Mouse (Mus musculus) limb, embryonic 11.5 days (tissue): ENCODE measurements around the gene Gigyf1. TPM values are rescaled to one million over a fixed set of nuclear protein-coding genes. Genes with fewer than 3 reads are reported as not detected.

Experiments used
- ATAC-seq: fragments of 200-750 bp; cut with Nextera tagmentation; 2 replicates; pipeline ENCODE4 v1.8.0; 2017; ENCODE audit warnings: low read depth; ENCODE audit not compliant: insufficient number of reproducible peaks, low FRiP score, low TSS enrichment
- DNase-seq: peaks from one replicate; pipeline ENCODE4 v3.0.0-alpha.2; 2015; ENCODE audit warnings: low spot score
- H3K27ac ChIP-seq: fragments of 300-500 bp; sonication (generic); replicated peaks from 2 replicates; pipeline ENCODE4 v1.5.1; 2014; ENCODE audit warnings: low read depth, mild to moderate bottlenecking, low read length
- H3K27me3 ChIP-seq: fragments of 300-500 bp; sonication (generic); 2 replicates; pipeline ENCODE4 v1.6.1; 2014; ENCODE audit warnings: mild to moderate bottlenecking, low read length, mixed read lengths; ENCODE audit not compliant: control insufficient read depth, insufficient read depth
- H3K36me3 ChIP-seq: fragments of 300-500 bp; sonication (generic); 2 replicates; pipeline ENCODE4 v1.6.1; 2014; ENCODE audit warnings: mild to moderate bottlenecking, low read length, moderate library complexity, mixed read lengths; ENCODE audit not compliant: control insufficient read depth, insufficient read depth
- H3K4me1 ChIP-seq: fragments of 300-500 bp; sonication (generic); 2 replicates; pipeline ENCODE4 v1.6.1; 2014; ENCODE audit warnings: low read length, mixed read lengths; ENCODE audit not compliant: control insufficient read depth, insufficient read depth
- H3K4me2 ChIP-seq: fragments of 300-500 bp; sonication (generic); 2 replicates; pipeline ENCODE4 v1.6.1; 2014; ENCODE audit warnings: low read depth, mild to moderate bottlenecking, moderate library complexity; ENCODE audit not compliant: severe bottlenecking
- H3K4me3 ChIP-seq: fragments of 300-500 bp; sonication (generic); 2 replicates; pipeline ENCODE4 v1.5.1; 2014; ENCODE audit warnings: low read depth, low read length
- H3K9ac ChIP-seq: fragments of 300-500 bp; sonication (generic); 2 replicates; pipeline ENCODE4 v1.6.1; 2014; ENCODE audit warnings: mild to moderate bottlenecking, low read length
- H3K9me3 ChIP-seq: fragments of 300-500 bp; sonication (generic); 2 replicates; pipeline ENCODE4 v1.6.1; 2016; ENCODE audit warnings: low read length; ENCODE audit not compliant: control insufficient read depth
- WGBS: fragments of 180-500 bp; shearing (Covaris S2); extraction: QIAGEN DNeasy Blood & Tissue Kit; methylation state at CpG from one replicate; pipeline ENCODE4 v1.1.7; 2014; 5-methylcytosine and 5-hydroxymethylcytosine counted together
- polyA plus RNA-seq: library from polyadenylated mRNA; unstranded; fragments of >200 nt; fragmentation: Nextera tagmentation; extraction: Ambion mirVana; gene quantifications from 2 replicates; pipeline ENCODE4 v1.2.1, GENCODE M21; 2014

The Gigyf1 gene
- polyA plus RNA-seq, 1 experiment from 2014 or later: 14.1 TPM

DNA sequence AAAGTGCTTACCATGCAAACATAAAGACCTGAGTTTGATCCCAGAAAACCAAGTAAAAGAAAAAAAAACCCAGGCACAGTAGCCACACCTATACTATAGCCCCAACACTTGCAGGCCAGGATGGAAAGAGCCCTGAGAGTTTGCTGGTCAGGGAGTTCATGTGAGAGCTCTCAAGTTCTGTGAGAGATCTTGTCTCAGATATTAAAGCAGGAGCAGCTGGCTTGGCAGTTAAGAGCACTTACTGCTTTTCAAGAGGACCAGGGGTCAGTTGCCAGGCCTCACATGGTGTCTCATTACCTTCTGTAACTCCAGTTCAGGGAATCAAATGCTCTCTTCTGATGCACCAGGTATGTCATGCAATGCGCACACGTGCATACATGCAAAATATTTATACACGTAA lies 16.4 kb downstream of the Gigyf1 start:
- H3K9me3 ChIP-seq: no peaks in the 10 kb centered on the region
- 95% methylated on average over 3 of the region's 3 CpGs for WGBS
- H3K27ac ChIP-seq: no peak overlapping the region
- DNase-seq (no peak), ATAC-seq (no peak)
- no peaks in the 10 kb centered on the region for H3K27me3 ChIP-seq
- no peak overlapping the region for H3K4me3 ChIP-seq
- H3K9ac ChIP-seq: no peak overlapping the region
- H3K4me1 ChIP-seq: peaks cover 8% of the 10 kb centered on the region
- H3K4me2 ChIP-seq: no peak overlapping the region
- H3K36me3 ChIP-seq: no peaks in the 10 kb centered on the region

DNA sequence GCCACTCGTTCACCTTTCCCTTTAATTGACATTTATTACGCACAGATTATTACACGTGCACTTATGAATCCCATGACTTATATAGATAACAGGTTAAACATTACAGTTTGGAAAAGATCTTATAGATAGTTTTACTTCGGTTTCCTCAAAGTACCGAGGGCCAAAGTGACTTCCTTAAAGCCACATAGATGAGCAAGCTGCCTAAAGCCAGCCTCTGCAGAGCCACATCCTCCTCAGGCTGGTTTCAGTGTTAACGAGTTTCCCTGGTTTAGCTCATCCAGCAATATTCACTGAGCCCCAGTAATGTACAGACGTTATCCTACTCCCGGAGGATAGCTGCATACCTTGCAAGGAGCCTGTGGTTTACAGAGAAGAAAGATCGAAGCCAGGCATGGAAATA lies 17.0 kb downstream of the Gigyf1 start:
- DNase-seq (no peak), ATAC-seq (no peak)
- WGBS: 86% methylated on average over 9 of the region's 9 CpGs
- Histone ChIP-seq H3K27ac (no peak overlapping the region), H3K27me3 (no peaks in the 10 kb centered on the region), H3K4me2 (no peak overlapping the region), H3K4me1 (peaks cover 4% of the 10 kb centered on the region), H3K36me3 (no peaks in the 10 kb centered on the region), H3K4me3 (no peak overlapping the region), H3K9ac (no peak overlapping the region), H3K9me3 (no peaks in the 10 kb centered on the region)

DNA sequence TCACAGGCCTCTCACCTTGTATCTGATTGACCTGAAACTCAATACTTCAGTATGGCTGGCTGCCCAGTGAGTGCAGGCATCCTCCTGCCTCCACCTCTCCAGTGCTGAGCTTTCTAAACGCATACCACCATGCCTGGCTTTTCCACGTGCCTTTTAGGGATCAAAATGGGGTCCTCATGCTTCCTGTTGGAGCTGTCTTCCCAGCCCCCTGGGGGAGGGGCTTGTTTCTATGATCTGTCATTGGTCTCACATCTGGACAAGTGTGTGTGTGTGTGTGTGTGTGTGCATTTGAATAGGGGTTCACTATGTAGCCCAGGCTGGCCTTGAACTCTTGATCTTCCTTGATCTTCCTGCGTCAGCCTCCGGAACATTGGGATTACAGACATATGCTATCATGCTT lies 19.1 kb downstream of the Gigyf1 start:
- no peak overlapping the region for H3K4me2 ChIP-seq
- no peak overlapping the region for H3K9ac ChIP-seq
- H3K27me3 ChIP-seq: no peaks in the 10 kb centered on the region
- H3K36me3 ChIP-seq: no peaks in the 10 kb centered on the region
- H3K4me1 ChIP-seq: no peaks in the 10 kb centered on the region
- ATAC-seq: no peak
- H3K27ac ChIP-seq: no peak overlapping the region
- H3K9me3 ChIP-seq: no peaks in the 10 kb centered on the region
- no peak for DNase-seq
- WGBS: 58% methylated on average over 4 of the region's 4 CpGs
- no peak overlapping the region for H3K4me3 ChIP-seq

DNA sequence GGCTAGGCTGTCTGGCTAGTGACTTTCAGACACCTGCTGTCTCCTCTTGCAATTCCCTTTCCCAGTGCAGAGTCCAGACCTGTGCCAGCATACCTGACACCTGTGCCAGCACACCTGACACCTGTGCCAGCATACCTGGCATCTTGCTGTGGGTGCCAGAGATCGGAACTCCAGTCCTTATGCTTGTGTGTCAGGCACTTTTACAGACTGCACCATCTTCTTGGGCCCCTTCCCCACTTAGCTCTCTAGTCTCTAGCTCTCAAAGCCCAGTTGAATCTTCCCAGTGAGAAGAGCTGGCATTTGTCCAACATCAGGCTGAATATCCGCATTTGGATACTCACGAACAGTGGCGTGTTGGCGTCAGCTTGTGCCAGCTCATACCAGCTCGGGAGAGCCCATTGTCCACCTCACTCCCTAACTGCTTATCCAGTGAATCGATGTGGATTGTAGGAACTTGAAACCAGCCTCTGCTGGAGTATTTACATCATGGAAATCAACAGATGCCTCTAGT lies 21.0 kb downstream of the Gigyf1 start:
- no peak for ATAC-seq

DNA sequence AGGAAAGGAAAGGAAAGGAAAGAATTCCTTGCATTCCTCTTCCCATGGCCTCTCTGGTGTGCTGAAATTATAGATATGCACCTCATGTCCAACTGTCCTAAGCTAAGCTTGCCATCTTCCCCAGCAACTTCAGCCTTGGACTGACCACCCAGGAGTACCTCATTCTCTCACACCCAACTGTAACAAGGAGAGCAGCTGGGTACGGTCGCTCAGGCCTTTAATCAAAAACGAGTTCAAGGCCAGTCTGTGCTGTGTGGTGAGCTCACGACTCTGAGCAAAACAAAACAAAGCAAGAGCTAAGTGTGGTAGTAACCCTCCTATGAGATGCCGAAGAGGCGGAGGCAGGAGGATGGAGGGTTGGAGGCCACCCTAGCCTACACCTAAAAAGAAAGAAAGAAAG lies 22.6 kb downstream of the Gigyf1 start:
- Histone ChIP-seq H3K9me3 (no peaks in the 10 kb centered on the region), H3K36me3 (no peaks in the 10 kb centered on the region), H3K9ac (no peak overlapping the region), H3K4me3 (no peak overlapping the region), H3K27me3 (no peaks in the 10 kb centered on the region), H3K4me2 (no peak overlapping the region), H3K4me1 (no peaks in the 10 kb centered on the region), H3K27ac (no peak overlapping the region)
- ATAC-seq (no peak), DNase-seq (no peak)
- WGBS: 76% methylated on average over 6 of the region's 6 CpGs

More for the DNA sequence above, 21.0 kb downstream of the Gigyf1 start:
- H3K9me3 ChIP-seq: no peaks in the 10 kb centered on the region
- H3K36me3 ChIP-seq: no peaks in the 10 kb centered on the region
- no peak overlapping the region for H3K4me3 ChIP-seq
- no peak overlapping the region for H3K9ac ChIP-seq
- H3K4me2 ChIP-seq: no peak overlapping the region
- no peak for DNase-seq
- 73% methylated on average over 7 of the region's 7 CpGs for WGBS
- H3K27ac ChIP-seq: no peak overlapping the region
- no peaks in the 10 kb centered on the region for H3K27me3 ChIP-seq
- no peaks in the 10 kb centered on the region for H3K4me1 ChIP-seq

DNA sequence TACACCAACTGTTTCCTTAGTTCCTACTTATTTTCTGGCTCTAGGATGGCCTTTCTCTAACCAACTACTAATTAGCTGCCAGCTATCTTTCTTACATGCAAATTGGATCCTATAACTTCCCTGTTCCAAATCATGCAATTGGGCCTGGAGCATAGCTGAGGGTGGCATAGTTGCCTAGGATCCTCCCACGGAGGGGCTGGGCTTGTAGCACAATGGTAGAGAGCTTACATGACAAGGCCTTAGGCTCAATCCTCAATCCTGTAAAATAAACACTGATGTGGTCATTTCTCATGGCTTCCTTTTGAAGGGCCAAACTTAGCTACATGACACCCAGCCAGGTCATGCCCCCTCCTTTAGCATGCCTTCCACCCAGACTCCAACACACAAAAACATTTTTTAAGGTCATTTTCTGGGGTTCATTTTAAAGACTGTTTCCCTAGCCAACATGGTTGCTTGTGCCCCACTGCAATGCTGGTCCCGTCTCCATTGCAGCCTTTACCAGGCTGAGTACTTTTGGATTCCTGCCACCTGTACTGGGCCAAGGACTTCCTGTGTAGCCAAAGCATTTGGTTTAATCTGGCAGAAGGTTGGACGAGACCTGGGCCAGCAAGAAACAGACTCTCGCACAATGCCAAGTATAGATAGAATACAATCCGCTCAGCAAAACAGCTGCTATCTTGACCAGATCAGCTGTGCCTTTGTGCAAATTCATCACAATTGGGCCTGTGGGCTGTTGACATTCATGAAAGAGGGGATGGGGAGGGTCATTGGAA lies 23.6 kb downstream of the Gigyf1 start:
- Histone ChIP-seq H3K27ac (no peak overlapping the region), H3K27me3 (no peaks in the 10 kb centered on the region), H3K4me3 (no peak overlapping the region), H3K9ac (no peak overlapping the region), H3K36me3 (no peaks in the 10 kb centered on the region), H3K4me1 (no peaks in the 10 kb centered on the region), H3K4me2 (no peak overlapping the region), H3K9me3 (no peaks in the 10 kb centered on the region)
- DNase-seq: no peak
- WGBS: 84% methylated on average over 5 of the region's 5 CpGs
- no peak for ATAC-seq

DNA sequence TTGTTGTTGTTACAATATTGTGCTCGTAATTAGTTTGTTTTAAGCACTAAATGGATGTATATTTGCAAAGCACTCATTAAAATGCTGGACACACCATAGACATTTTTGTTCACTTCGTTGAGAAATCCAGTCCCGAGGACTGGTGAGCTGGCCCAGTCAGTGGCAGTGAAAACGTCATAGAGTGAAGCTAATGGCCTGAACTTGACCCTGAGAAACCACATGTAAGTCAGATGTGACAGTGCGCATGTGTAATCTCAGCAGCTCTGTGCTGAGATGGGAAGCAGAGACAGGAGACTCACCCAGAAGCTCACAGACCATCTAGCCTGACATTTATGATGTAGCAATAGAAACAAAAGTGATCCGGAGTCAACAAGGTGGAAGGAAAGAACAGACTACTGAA lies 26.6 kb downstream of the Gigyf1 start:
- ATAC-seq (no peak), DNase-seq (no peak)
- H3K9me3 ChIP-seq: no peaks in the 10 kb centered on the region
- no peaks in the 10 kb centered on the region for H3K27me3 ChIP-seq
- 68% methylated on average over 6 of the region's 6 CpGs for WGBS
- no peaks in the 10 kb centered on the region for H3K36me3 ChIP-seq
- H3K9ac ChIP-seq: no peak overlapping the region
- no peaks in the 10 kb centered on the region for H3K4me1 ChIP-seq
- H3K4me3 ChIP-seq: no peak overlapping the region
- H3K4me2 ChIP-seq: no peak overlapping the region
- H3K27ac ChIP-seq: no peak overlapping the region

DNA sequence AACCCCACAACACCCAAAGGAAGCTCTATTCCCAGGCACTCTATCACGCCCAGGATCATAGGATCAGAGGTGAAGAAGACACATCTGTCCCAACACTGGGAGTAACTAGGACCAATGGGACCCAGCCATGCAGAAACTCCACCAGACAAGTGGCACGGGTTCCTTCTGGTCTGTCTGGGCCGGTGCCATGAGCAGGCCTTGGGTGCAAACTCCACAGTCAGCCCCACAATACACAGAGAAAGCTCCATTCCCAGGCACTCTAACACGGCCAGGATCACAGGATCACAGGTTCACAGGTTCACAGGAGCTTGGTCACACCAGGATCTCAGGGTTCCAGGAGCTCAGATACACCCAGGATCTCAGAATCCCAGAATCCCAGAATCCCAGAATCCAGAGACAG lies 27.2 kb downstream of the Gigyf1 start:
- Histone ChIP-seq H3K9me3 (no peaks in the 10 kb centered on the region), H3K36me3 (no peaks in the 10 kb centered on the region), H3K4me1 (no peaks in the 10 kb centered on the region), H3K9ac (no peak overlapping the region), H3K4me2 (no peak overlapping the region), H3K27me3 (no peaks in the 10 kb centered on the region), H3K4me3 (no peak overlapping the region), H3K27ac (no peak overlapping the region)
- ATAC-seq: no peak
- 70% methylated on average over 4 of the region's 4 CpGs for WGBS
- DNase-seq: no peak

DNA sequence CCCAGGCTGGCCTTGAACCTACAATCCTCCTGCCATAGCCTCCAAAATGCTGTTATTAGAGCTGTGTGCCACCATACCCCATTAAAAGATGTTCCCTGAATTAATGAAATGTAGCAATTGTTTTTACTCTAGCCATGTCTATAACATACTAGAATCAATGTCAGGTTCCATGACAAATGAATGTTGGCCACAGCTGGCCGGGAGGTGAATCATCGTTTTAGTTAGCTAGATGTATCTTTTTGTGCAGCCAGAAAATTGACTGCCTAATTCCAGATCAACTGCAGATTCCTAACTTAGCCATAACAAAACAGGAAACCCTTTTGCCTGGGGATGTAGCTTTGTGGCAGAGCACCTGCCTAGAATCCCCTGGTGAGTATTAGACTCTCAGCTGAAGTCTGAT lies 31.5 kb downstream of the Gigyf1 start:
- Histone ChIP-seq H3K4me1 (no peaks in the 10 kb centered on the region), H3K4me2 (no peak overlapping the region), H3K27me3 (peaks cover 10% of the 10 kb centered on the region), H3K36me3 (no peaks in the 10 kb centered on the region), H3K9ac (no peak overlapping the region), H3K4me3 (no peak overlapping the region), H3K27ac (no peak overlapping the region), H3K9me3 (no peaks in the 10 kb centered on the region)
- 85% methylated on average over 2 of the region's 2 CpGs for WGBS
- DNase-seq (no peak), ATAC-seq (no peak)
